Comparison of ENCODE assay signal across 20 mouse cellular contexts in genomic region chr9:61427051-61427450, GRCm38 (mm10). TPM values are rescaled to one million over a fixed set of nuclear protein-coding genes. Genes with fewer than 3 reads are reported as not detected.
DNase-seq lines count a peak whose midpoint lies in the region; ATAC-seq and TF ChIP-seq lines count a peak whose summit lies in the region.
"Had no signal": no experiment of that assay in that cellular context is flagged by ENCODE, and none has a peak within 500 bp of the region (broad histone marks: within the 10 kb centered on the region; RNA-seq: fewer than 3 reads in every experiment).

No protein-coding gene starts in this region.

- 93% methylated on average over 6 of the region's 6 CpGs for WGBS in forebrain, embryonic 10.5 days
- 95% methylated on average over 6 of the region's 6 CpGs for WGBS in cerebellum, adult 2 months

- no peaks in the 10 kb centered on the region; the same call in 1 of the 2 replicates for H3K27me3 ChIP-seq in forebrain, embryonic 10.5 days (ENCODE audit: poor library complexity, severe bottlenecking)
- no peaks in the 10 kb centered on the region; the same call in 1 of the 2 replicates for H3K27me3 ChIP-seq in cerebellum, adult 2 months (ENCODE audit: control insufficient read depth, insufficient read depth, low read length)
- H3K27me3 ChIP-seq: embryonic facial prominence, embryonic 13.5 days; hindbrain, embryonic 15.5 days; limb, embryonic 15.5 days had no signal

- H3K4me1 ChIP-seq in forebrain, embryonic 10.5 days: peaks cover 4% of the 10 kb centered on the region
- no peaks in the 10 kb centered on the region for H3K4me1 ChIP-seq in cerebellum, adult 2 months (ENCODE audit: control insufficient read depth, insufficient read depth, low read length)
- H3K4me1 ChIP-seq: embryonic facial prominence, embryonic 13.5 days; heart, embryonic 12.5 days; hindbrain, embryonic 15.5 days; limb, embryonic 15.5 days; neural tube, embryonic 15.5 days had no signal

- no peak overlapping the region for H3K4me3 ChIP-seq in forebrain, embryonic 10.5 days
- H3K4me3 ChIP-seq in cerebellum, adult 2 months (replicated peaks; ENCODE audit: insufficient read depth, low read depth, low read length): no peak overlapping the region
- H3K4me3 ChIP-seq: embryonic facial prominence, embryonic 13.5 days; heart, embryonic 12.5 days; hindbrain, embryonic 15.5 days; limb, embryonic 15.5 days; neural tube, embryonic 15.5 days had no signal

- DNase-seq in CD4-positive, CD25-positive, alpha-beta regulatory T cell, adult 2 months (ENCODE audit: low read depth, low spot score): peak; percentile 64
- peak; percentile 57 for DNase-seq in naive thymus-derived CD4-positive, alpha-beta T cell, adult 2 months (ENCODE audit: low read depth)
- peak; percentile 73 for DNase-seq in thymus, postnatal 25 days
- DNase-seq in forebrain, embryonic 10.5 days (ENCODE audit: extremely low spot score, low spot score): no peak
- no peak for DNase-seq in heart, adult 9 months (ENCODE audit: low spot score in 2 of 2)
- no peak for DNase-seq in cerebellum, adult 2 months
- DNase-seq: adrenal gland, adult 8-10 months; B cell, adult 2 months; cerebellum, adult 11 months; gastrocnemius, postnatal 14 days; kidney, adult 9 months; kidney, postnatal 4 days; lung, postnatal 36 days had no signal

- H3K9me3 ChIP-seq in forebrain, embryonic 10.5 days: no peaks in the 10 kb centered on the region; the same call in 1 of the 2 replicates
- H3K9me3 ChIP-seq: embryonic facial prominence, embryonic 13.5 days; G1E; hindbrain, embryonic 15.5 days; limb, embryonic 15.5 days; neural tube, embryonic 15.5 days had no signal

- no peaks in the 10 kb centered on the region for H3K36me3 ChIP-seq in forebrain, embryonic 10.5 days (replicated peaks)
- H3K36me3 ChIP-seq: embryonic facial prominence, embryonic 13.5 days; G1E; heart, embryonic 12.5 days; hindbrain, embryonic 15.5 days; limb, embryonic 15.5 days; neural tube, embryonic 15.5 days had no signal

- no peak for TF ChIP-seq POLR2A in cerebellum, adult 2 months (IDR thresholded peaks at IDR 0.05; ENCODE audit: borderline replicate concordance, insufficient read depth, low read length)

- TF ChIP-seq CTCF in cerebellum, adult 2 months (IDR thresholded peaks at IDR 0.05; ENCODE audit: borderline replicate concordance, insufficient read depth, low read depth, low read length): no peak

- H3K27ac ChIP-seq in forebrain, embryonic 10.5 days: no peak overlapping the region
- H3K27ac ChIP-seq in cerebellum, adult 2 months (ENCODE audit: insufficient read depth, low read length): no peak overlapping the region
- H3K27ac ChIP-seq: embryonic facial prominence, embryonic 13.5 days; hindbrain, embryonic 15.5 days; limb, embryonic 15.5 days; neural tube, embryonic 15.5 days had no signal

- peak; percentile 58 for ATAC-seq in granulocyte monocyte progenitor cell, adult 5-6 weeks (replicated peaks; ENCODE audit: poor library complexity, severe bottlenecking)

RNA-seq across cellular contexts. Expression of gene Tle3, which starts 54.9 kb away (rescaled TPM):
- 83.8 and 91.4 TPM in 2 replicates for total RNA-seq in granulocyte monocyte progenitor cell, adult 5-6 weeks (2014; fragmentation: Nextera tagmentation)
- total RNA-seq in granulocyte monocyte progenitor cell, adult 5-6 weeks (2017): 34.6 and 40.9 TPM in 2 replicates
- 43.4 and 45.6 TPM in 2 replicates for polyA plus RNA-seq in forebrain, embryonic 10.5 days (2016; fragmentation: Nextera tagmentation; extraction: Ambion mirVana)
- 50.6 and 62.0 TPM in 2 replicates for polyA plus RNA-seq in cerebellum, adult 2 months (2012; rRNA removed)

Comparison
In these comparisons a context has a peak if more than half of its experiments do, and no peak if none do; other contexts are left out.
1. DNase-seq: peak in CD4-positive, CD25-positive, alpha-beta regulatory T cell, adult 2 months (single experiment), naive thymus-derived CD4-positive, alpha-beta T cell, adult 2 months (single experiment) and thymus, postnatal 25 days (single experiment); none in forebrain, embryonic 10.5 days (single experiment), heart, adult 9 months (0 of 2) and cerebellum, adult 2 months (0 of 2).